Mouse (Mus musculus): Measurements from ENCODE around the gene Slc46a1. TPM values are rescaled to one million over a fixed set of nuclear protein-coding genes. Genes with fewer than 3 reads are reported as not detected.
A peak's percentile ranks its signal among the peaks of the same experiment; 100 is the strongest.

Slc46a1 gene
- polyA plus RNA-seq, 1 experiment from 2014 or later, result 13.0 TPM

DNA sequence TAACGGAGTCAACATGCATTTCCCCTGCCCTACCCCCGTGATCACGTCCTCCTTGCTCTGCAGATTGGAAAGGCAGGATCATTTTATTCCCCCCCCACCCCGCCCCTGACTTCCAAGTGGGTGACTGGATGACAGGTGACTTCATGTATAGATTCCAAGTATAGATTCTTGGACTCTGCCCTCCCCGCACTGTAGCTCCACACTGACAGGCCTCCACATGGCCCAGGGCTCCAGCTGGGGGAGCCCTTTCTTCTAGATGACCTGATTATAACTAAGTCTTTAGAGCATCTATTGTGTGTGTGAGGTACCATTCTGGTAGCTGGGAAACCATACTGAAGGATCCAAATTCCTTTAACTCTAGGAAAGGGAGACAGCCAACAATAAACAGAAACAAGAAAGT lies 2.8 kb upstream of the Slc46a1 start:
- no peaks in the 10 kb centered on the region for H3K36me3 ChIP-seq (replicated peaks; ENCODE audit: control insufficient read depth, insufficient read depth, low read depth, low read length)
- no peak overlapping the region for H3K4me3 ChIP-seq (ENCODE audit: low read depth, low read length)
- no peaks in the 10 kb centered on the region for H3K9me3 ChIP-seq (replicated peaks; ENCODE audit: control insufficient read depth, low read length)
- H3K9ac ChIP-seq (replicated peaks; ENCODE audit: low read length), result no peak overlapping the region
- no peak overlapping the region for H3K27ac ChIP-seq (replicated peaks; ENCODE audit: low read depth, low read length)
- WGBS, result 82% methylated on average over 5 of the region's 5 CpGs
- ATAC-seq (replicated peaks; ENCODE audit: insufficient number of reproducible peaks, low FRiP score, low TSS enrichment, low read depth) (no peak), DNase-seq (ENCODE audit: low spot score) (no peak)
- H3K4me2 ChIP-seq (ENCODE audit: low read depth, low read length), result no peak overlapping the region
- no peaks in the 10 kb centered on the region for H3K4me1 ChIP-seq (ENCODE audit: control insufficient read depth, insufficient read depth, low read length)
- no peaks in the 10 kb centered on the region for H3K27me3 ChIP-seq (ENCODE audit: control insufficient read depth, insufficient read depth, low read length)

GRCm38 (mm10) chr11:78463286-78464036 lies 2.0 kb upstream of the Slc46a1 start:
- Histone ChIP-seq H3K4me3 (ENCODE audit: low read depth, low read length) (no peak overlapping the region), H3K9ac (replicated peaks; ENCODE audit: low read length) (no peak overlapping the region), H3K9me3 (replicated peaks; ENCODE audit: control insufficient read depth, low read length) (no peaks in the 10 kb centered on the region), H3K27ac (replicated peaks; ENCODE audit: low read depth, low read length) (no peak overlapping the region), H3K4me2 (ENCODE audit: low read depth, low read length) (no peak overlapping the region), H3K4me1 (ENCODE audit: control insufficient read depth, insufficient read depth, low read length) (no peaks in the 10 kb centered on the region), H3K36me3 (replicated peaks; ENCODE audit: control insufficient read depth, insufficient read depth, low read depth, low read length) (no peaks in the 10 kb centered on the region), H3K27me3 (ENCODE audit: control insufficient read depth, insufficient read depth, low read length) (no peaks in the 10 kb centered on the region)
- no peak for DNase-seq (ENCODE audit: low spot score)
- no peak for ATAC-seq (replicated peaks; ENCODE audit: insufficient number of reproducible peaks, low FRiP score, low TSS enrichment, low read depth)
- WGBS, result 60% methylated on average over 13 of the region's 13 CpGs

GRCm38 (mm10) chr11:78465116-78465515 lies 381 bp upstream of the Slc46a1 start:
- Histone ChIP-seq H3K4me1 (ENCODE audit: control insufficient read depth, insufficient read depth, low read length) (no peaks in the 10 kb centered on the region), H3K4me3 (ENCODE audit: low read depth, low read length) (peak overlapping the region; percentile 81), H3K27me3 (ENCODE audit: control insufficient read depth, insufficient read depth, low read length) (no peaks in the 10 kb centered on the region), H3K36me3 (replicated peaks; ENCODE audit: control insufficient read depth, insufficient read depth, low read depth, low read length) (no peaks in the 10 kb centered on the region), H3K27ac (replicated peaks; ENCODE audit: low read depth, low read length) (no peak overlapping the region), H3K4me2 (ENCODE audit: low read depth, low read length) (peak overlapping the region; percentile 93), H3K9ac (replicated peaks; ENCODE audit: low read length) (peak overlapping the region; percentile 93), H3K9me3 (replicated peaks; ENCODE audit: control insufficient read depth, low read length) (no peaks in the 10 kb centered on the region)
- no peak for ATAC-seq (replicated peaks; ENCODE audit: insufficient number of reproducible peaks, low FRiP score, low TSS enrichment, low read depth)
- DNase-seq (ENCODE audit: low spot score), result no peak
- WGBS, result 42% methylated on average over 9 of the region's 9 CpGs

DNA sequence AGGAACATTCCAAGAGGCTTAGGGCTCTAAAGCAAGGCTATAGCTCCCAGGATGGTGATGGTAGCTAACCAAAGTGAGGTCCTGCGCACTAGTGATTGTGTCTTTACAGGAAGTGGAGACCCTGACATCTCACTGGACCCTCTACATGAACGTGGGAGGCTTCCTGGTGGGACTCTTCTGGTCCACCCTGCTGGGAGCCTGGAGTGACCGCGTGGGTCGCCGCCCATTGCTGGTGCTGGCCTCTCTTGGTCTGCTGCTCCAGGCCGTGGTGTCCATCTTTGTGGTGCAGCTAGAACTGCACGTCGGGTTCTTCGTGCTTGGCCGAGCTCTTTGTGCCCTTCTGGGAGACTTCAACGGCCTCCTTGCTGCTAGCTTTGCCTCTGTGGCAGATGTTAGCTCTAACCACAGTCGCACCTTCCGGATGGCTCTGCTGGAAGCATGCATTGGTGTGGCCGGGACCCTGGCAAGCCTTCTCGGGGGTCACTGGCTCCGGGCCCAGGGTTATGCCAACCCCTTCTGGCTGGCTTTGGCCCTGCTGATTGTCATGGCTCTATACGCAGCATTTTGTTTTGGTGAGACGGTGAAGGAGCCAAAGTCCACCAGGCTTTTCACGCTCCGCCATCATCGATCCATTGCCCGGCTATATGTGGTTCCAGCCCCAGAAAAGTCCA lies 880 bp downstream of the Slc46a1 start:
- no peaks in the 10 kb centered on the region for H3K4me1 ChIP-seq (ENCODE audit: control insufficient read depth, insufficient read depth, low read length)
- 68% methylated on average over 23 of the region's 23 CpGs for WGBS
- H3K4me2 ChIP-seq (ENCODE audit: low read depth, low read length), result peak overlapping the region; percentile 93
- peak overlapping the region; percentile 93 for H3K9ac ChIP-seq (replicated peaks; ENCODE audit: low read length)
- H3K9me3 ChIP-seq (replicated peaks; ENCODE audit: control insufficient read depth, low read length), result no peaks in the 10 kb centered on the region
- peak overlapping the region; percentile 81 for H3K4me3 ChIP-seq (ENCODE audit: low read depth, low read length)
- ATAC-seq (replicated peaks; ENCODE audit: insufficient number of reproducible peaks, low FRiP score, low TSS enrichment, low read depth) (peak; percentile 40), DNase-seq (ENCODE audit: low spot score) (no peak)
- H3K36me3 ChIP-seq (replicated peaks; ENCODE audit: control insufficient read depth, insufficient read depth, low read depth, low read length), result no peaks in the 10 kb centered on the region
- H3K27ac ChIP-seq (replicated peaks; ENCODE audit: low read depth, low read length), result peak overlapping the region; percentile 83; the same call in 1 of the 2 replicates
- no peaks in the 10 kb centered on the region for H3K27me3 ChIP-seq (ENCODE audit: control insufficient read depth, insufficient read depth, low read length)

GRCm38 (mm10) chr11:78467515-78467914 lies 2.0 kb downstream of the Slc46a1 start:
- Histone ChIP-seq H3K9me3 (replicated peaks; ENCODE audit: control insufficient read depth, low read length) (no peaks in the 10 kb centered on the region), H3K27ac (replicated peaks; ENCODE audit: low read depth, low read length) (no peak overlapping the region), H3K27me3 (ENCODE audit: control insufficient read depth, insufficient read depth, low read length) (no peaks in the 10 kb centered on the region), H3K4me3 (ENCODE audit: low read depth, low read length) (no peak overlapping the region), H3K9ac (replicated peaks; ENCODE audit: low read length) (no peak overlapping the region), H3K4me1 (ENCODE audit: control insufficient read depth, insufficient read depth, low read length) (no peaks in the 10 kb centered on the region), H3K36me3 (replicated peaks; ENCODE audit: control insufficient read depth, insufficient read depth, low read depth, low read length) (no peaks in the 10 kb centered on the region), H3K4me2 (ENCODE audit: low read depth, low read length) (no peak overlapping the region)
- ATAC-seq (replicated peaks; ENCODE audit: insufficient number of reproducible peaks, low FRiP score, low TSS enrichment, low read depth) (no peak), DNase-seq (ENCODE audit: low spot score) (no peak)
- WGBS, result 81% methylated on average over 7 of the region's 7 CpGs

DNA sequence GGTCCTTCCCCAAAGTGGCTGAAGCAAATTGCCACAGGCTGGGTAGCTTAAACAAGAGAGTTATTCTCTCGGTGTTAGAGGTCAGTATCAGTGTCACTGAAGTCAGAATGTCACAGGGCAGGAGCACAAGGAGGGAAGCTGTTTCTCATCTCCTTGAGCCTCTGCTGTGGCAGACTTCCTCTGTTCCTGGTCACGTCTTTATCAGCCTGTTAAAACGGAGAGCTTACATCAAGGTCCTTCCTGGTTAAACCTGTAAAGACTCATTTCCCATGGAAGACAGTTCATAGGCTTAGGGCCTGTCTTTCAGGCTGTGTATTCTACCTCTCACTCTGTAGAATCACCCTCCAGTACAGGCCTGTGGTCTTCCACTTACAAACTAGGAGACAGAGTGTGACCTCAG lies 2.4 kb downstream of the Slc46a1 start:
- Histone ChIP-seq H3K4me3 (ENCODE audit: low read depth, low read length) (no peak overlapping the region), H3K9ac (replicated peaks; ENCODE audit: low read length) (no peak overlapping the region), H3K27ac (replicated peaks; ENCODE audit: low read depth, low read length) (no peak overlapping the region), H3K36me3 (replicated peaks; ENCODE audit: control insufficient read depth, insufficient read depth, low read depth, low read length) (no peaks in the 10 kb centered on the region), H3K9me3 (replicated peaks; ENCODE audit: control insufficient read depth, low read length) (no peaks in the 10 kb centered on the region), H3K4me2 (ENCODE audit: low read depth, low read length) (no peak overlapping the region), H3K27me3 (ENCODE audit: control insufficient read depth, insufficient read depth, low read length) (no peaks in the 10 kb centered on the region), H3K4me1 (ENCODE audit: control insufficient read depth, insufficient read depth, low read length) (no peaks in the 10 kb centered on the region)
- no peak for DNase-seq (ENCODE audit: low spot score)
- WGBS, result 27% methylated on average over 3 of the region's 3 CpGs
- no peak for ATAC-seq (replicated peaks; ENCODE audit: insufficient number of reproducible peaks, low FRiP score, low TSS enrichment, low read depth)

GRCm38 (mm10) chr11:78471326-78472103 lies 6.0 kb downstream of the Slc46a1 start:
- no peaks in the 10 kb centered on the region for H3K4me1 ChIP-seq (ENCODE audit: control insufficient read depth, insufficient read depth, low read length)
- ATAC-seq (replicated peaks; ENCODE audit: insufficient number of reproducible peaks, low FRiP score, low TSS enrichment, low read depth) (no peak), DNase-seq (ENCODE audit: low spot score) (no peak)
- no peak overlapping the region for H3K9ac ChIP-seq (replicated peaks; ENCODE audit: low read length)
- WGBS, result 83% methylated on average over 10 of the region's 10 CpGs
- H3K4me2 ChIP-seq (ENCODE audit: low read depth, low read length), result no peak overlapping the region
- no peak overlapping the region for H3K27ac ChIP-seq (replicated peaks; ENCODE audit: low read depth, low read length)
- H3K9me3 ChIP-seq (replicated peaks; ENCODE audit: control insufficient read depth, low read length), result no peaks in the 10 kb centered on the region
- no peak overlapping the region for H3K4me3 ChIP-seq (ENCODE audit: low read depth, low read length)
- H3K36me3 ChIP-seq (replicated peaks; ENCODE audit: control insufficient read depth, insufficient read depth, low read depth, low read length), result no peaks in the 10 kb centered on the region
- H3K27me3 ChIP-seq (ENCODE audit: control insufficient read depth, insufficient read depth, low read length), result no peaks in the 10 kb centered on the region

DNA sequence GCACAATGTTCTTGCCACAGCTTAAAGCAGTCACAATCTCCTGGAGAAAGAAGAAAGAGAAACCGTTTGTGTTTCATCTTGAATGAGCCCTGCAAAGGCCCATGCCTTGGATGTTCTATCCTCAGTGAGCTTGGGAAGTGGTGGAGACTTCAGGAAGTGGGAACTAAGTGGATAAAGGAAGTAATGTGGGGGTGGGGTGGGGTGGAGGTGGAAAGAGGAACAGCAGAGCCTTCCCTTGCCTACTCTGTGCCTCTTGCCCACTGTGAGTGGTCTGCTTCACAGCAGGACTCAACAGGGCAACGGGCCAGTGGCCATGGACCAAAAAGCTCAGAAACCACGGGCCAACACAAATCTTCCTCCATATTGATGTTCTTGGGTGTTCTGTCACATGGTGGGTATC lies 9.8 kb downstream of the Slc46a1 start:
- Histone ChIP-seq H3K36me3 (replicated peaks; ENCODE audit: control insufficient read depth, insufficient read depth, low read depth, low read length) (no peaks in the 10 kb centered on the region), H3K27ac (replicated peaks; ENCODE audit: low read depth, low read length) (no peak overlapping the region), H3K4me2 (ENCODE audit: low read depth, low read length) (no peak overlapping the region), H3K27me3 (ENCODE audit: control insufficient read depth, insufficient read depth, low read length) (no peaks in the 10 kb centered on the region), H3K4me1 (ENCODE audit: control insufficient read depth, insufficient read depth, low read length) (no peaks in the 10 kb centered on the region), H3K4me3 (ENCODE audit: low read depth, low read length) (no peak overlapping the region), H3K9me3 (replicated peaks; ENCODE audit: control insufficient read depth, low read length) (no peaks in the 10 kb centered on the region), H3K9ac (replicated peaks; ENCODE audit: low read length) (no peak overlapping the region)
- DNase-seq (ENCODE audit: low spot score) (no peak), ATAC-seq (replicated peaks; ENCODE audit: insufficient number of reproducible peaks, low FRiP score, low TSS enrichment, low read depth) (no peak)
- 82% methylated on average over 3 of the region's 3 CpGs for WGBS
